Mouse (Mus musculus) heart, adult 18-20 months (tissue): ENCODE measurements around the gene Bend7. TPM values are rescaled to one million over a fixed set of nuclear protein-coding genes. Genes with fewer than 3 reads are reported as not detected.
A peak's percentile ranks its signal among the peaks of the same experiment; 100 is the strongest.

ENCODE experiments used
- DNase-seq, 2 experiments: peaks; one replicate each; pipeline ENCODE4 v3.0.0; 2021 to 2022; ENCODE audit warnings: mixed read lengths in 1 of 2
- long read RNA-seq, 2 experiments: library from polyadenylated mRNA; stranded (forward); transcript quantifications; one replicate each; pipeline ENCODE4 v2.0.0; 2021
- total RNA-seq, 2 experiments: library from RNA; stranded (reverse); gene quantifications; 2 replicates each; pipeline ENCODE4 v1.2.3; 2021

Gene Bend7
- total RNA-seq, result 1 to 10 TPM; 5.3 to 5.7 TPM
- long read RNA-seq, experiment 1, partial matches to known transcripts, result 0 of 3 reads
- long read RNA-seq, experiment 1, other reads (novel, unspliced or antisense), result 2 of 3 reads
- long read RNA-seq, experiment 2, partial matches to known transcripts, result 1 of 1 reads
- long read RNA-seq, experiment 2, other reads (novel, unspliced or antisense), result 0 of 1 reads

- peak; percentile 25 to 56 for DNase-seq
Observed at GRCm38 (mm10) chr2:4717769-4718661, at the start of gene Bend7. Gene Bend7 (plus strand): TSS chr2:4717831.

- DNase-seq, result no peak
Observed at GRCm38 (mm10) chr2:4668626-4669025, 49.0 kb upstream of the Bend7 start.

GRCm38 (mm10) chr2:4669701-4670100 is 47.9 kb upstream of the Bend7 start:
- DNase-seq, result no peak

- DNase-seq, result no peak
Observed at GRCm38 (mm10) chr2:4671636-4672035, 46.0 kb upstream of the Bend7 start.

GRCm38 (mm10) chr2:4679886-4680285 is 37.7 kb upstream of the Bend7 start:
- DNase-seq, result peak; percentile 4 to 18

- DNase-seq, result no peak
Observed at GRCm38 (mm10) chr2:4711262-4711661, 6.4 kb upstream of the Bend7 start.

- DNase-seq, result peak; percentile 55 to 69
Observed at GRCm38 (mm10) chr2:4717081-4717768, 406 bp upstream of the Bend7 start.

GRCm38 (mm10) chr2:4723088-4723487 is 5.5 kb downstream of the Bend7 start:
- DNase-seq, result no peak

- DNase-seq, result no peak
Observed at GRCm38 (mm10) chr2:4730161-4730560, 12.5 kb downstream of the Bend7 start.

GRCm38 (mm10) chr2:4733971-4734370 is 16.3 kb downstream of the Bend7 start:
- DNase-seq, result no peak

GRCm38 (mm10) chr2:4736095-4736797 is 18.6 kb downstream of the Bend7 start:
- DNase-seq, result no peak

- DNase-seq, result no peak
Observed at GRCm38 (mm10) chr2:4736798-4737155, 19.1 kb downstream of the Bend7 start.

- DNase-seq, result no peak
Observed at GRCm38 (mm10) chr2:4751918-4752317, 34.3 kb downstream of the Bend7 start.

- DNase-seq, result no peak
Observed at GRCm38 (mm10) chr2:4755716-4756115, 38.1 kb downstream of the Bend7 start.

- no peak for DNase-seq
Observed at GRCm38 (mm10) chr2:4757218-4757617, 39.6 kb downstream of the Bend7 start.

- no peak for DNase-seq
Observed at GRCm38 (mm10) chr2:4760741-4761140, 43.1 kb downstream of the Bend7 start.

GRCm38 (mm10) chr2:4761906-4762305 is 44.3 kb downstream of the Bend7 start:
- DNase-seq, result no peak

GRCm38 (mm10) chr2:4764071-4764470 is 46.4 kb downstream of the Bend7 start:
- no peak for DNase-seq

GRCm38 (mm10) chr2:4770376-4770775 is 52.7 kb downstream of the Bend7 start:
- no peak for DNase-seq

- no peak for DNase-seq
Observed at GRCm38 (mm10) chr2:4773911-4774310, 56.3 kb downstream of the Bend7 start.

GRCm38 (mm10) chr2:4777291-4777690 is 59.7 kb downstream of the Bend7 start:
- peak in 1 of 2 experiments; percentile 2 for DNase-seq

GRCm38 (mm10) chr2:4781641-4782040 is 64.0 kb downstream of the Bend7 start:
- no peak for DNase-seq
